Mouse (Mus musculus): ENCODE data around the gene Tmem54. TPM values are rescaled to one million over a fixed set of nuclear protein-coding genes. Genes with fewer than 3 reads are reported as not detected.

Tmem54 gene
- polyA plus RNA-seq, 1 experiment from 2014 or later, result not detected

DNA sequence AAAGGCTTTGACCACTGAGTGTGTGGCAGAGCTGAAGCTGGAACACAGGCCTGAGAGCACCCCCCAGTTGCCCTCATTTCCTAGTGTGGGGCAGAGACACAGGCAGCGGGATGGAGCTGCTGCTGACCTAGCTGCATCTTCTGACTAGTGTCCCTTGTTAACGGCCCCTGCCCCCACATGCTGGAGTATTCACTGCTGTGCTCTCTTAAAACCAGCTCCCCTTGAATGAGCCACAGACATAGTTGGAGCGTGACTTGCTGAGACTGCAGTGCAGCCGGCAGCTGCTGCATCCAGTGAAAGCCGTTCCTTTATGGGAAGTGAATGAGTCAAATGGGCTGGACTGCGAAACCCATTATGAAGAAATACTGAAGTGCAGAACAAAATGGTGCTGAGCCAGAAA is 23.8 kb upstream of the Tmem54 start:
- peak overlapping the region; percentile 68 for H3K27ac ChIP-seq
- H3K4me3 ChIP-seq (ENCODE audit: inconsistent target), result no peak overlapping the region
- 30% methylated on average over 6 of the region's 6 CpGs for WGBS (ENCODE audit: missing documents)
- peaks cover 64% of the 10 kb centered on the region for H3K36me3 ChIP-seq (ENCODE audit: inconsistent target)
- no peaks in the 10 kb centered on the region; the same call in 1 of the 2 replicates for H3K79me2 ChIP-seq (ENCODE audit: inconsistent target)

DNA sequence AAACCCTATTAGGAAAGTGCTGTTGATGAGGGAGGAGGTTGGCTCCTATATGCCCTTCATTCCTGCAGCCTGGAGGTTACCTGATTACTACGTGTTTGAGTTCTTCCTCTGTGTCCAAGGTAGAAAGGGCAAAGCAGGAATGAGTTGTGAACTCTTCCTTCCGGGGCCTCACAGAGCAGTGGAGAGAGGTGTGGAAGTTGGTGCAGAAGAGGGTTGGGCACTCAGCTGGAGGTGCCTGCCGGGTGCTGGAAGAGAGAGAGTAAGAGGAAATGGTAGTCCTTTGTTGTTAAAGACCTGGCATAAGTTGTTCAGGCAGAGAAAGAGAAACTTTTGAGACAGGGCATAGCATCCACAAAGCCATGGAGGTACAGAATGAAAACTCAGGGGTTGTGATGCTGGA is 23.4 kb upstream of the Tmem54 start:
- no peaks in the 10 kb centered on the region; the same call in 1 of the 2 replicates for H3K79me2 ChIP-seq (ENCODE audit: inconsistent target)
- WGBS (ENCODE audit: missing documents), result 17% methylated on average over 2 of the region's 3 CpGs
- peak overlapping the region; percentile 68 for H3K27ac ChIP-seq
- no peak overlapping the region for H3K4me3 ChIP-seq (ENCODE audit: inconsistent target)
- peaks cover 60% of the 10 kb centered on the region for H3K36me3 ChIP-seq (ENCODE audit: inconsistent target)

GRCm38 (mm10) chr4:129082379-129083115 is 22.8 kb upstream of the Tmem54 start:
- Histone ChIP-seq H3K79me2 (ENCODE audit: inconsistent target) (no peaks in the 10 kb centered on the region; the same call in 1 of the 2 replicates), H3K27ac (peak overlapping the region; percentile 68), H3K4me3 (ENCODE audit: inconsistent target) (no peak overlapping the region), H3K36me3 (ENCODE audit: inconsistent target) (peaks cover 57% of the 10 kb centered on the region)
- WGBS (ENCODE audit: missing documents), result 39% methylated on average over 10 of the region's 10 CpGs

- WGBS (ENCODE audit: missing documents), result 97% methylated on average over 9 of the region's 9 CpGs
- Histone ChIP-seq H3K79me2 (ENCODE audit: inconsistent target) (no peaks in the 10 kb centered on the region), H3K27ac (no peak overlapping the region), H3K4me3 (ENCODE audit: inconsistent target) (no peak overlapping the region), H3K36me3 (ENCODE audit: inconsistent target) (peaks cover 35% of the 10 kb centered on the region)
Observed at GRCm38 (mm10) chr4:129084896-129085295, 20.5 kb upstream of the Tmem54 start.

GRCm38 (mm10) chr4:129086078-129086477 is 19.3 kb upstream of the Tmem54 start:
- 33% methylated on average over 8 of the region's 8 CpGs for WGBS (ENCODE audit: missing documents)
- no peaks in the 10 kb centered on the region for H3K79me2 ChIP-seq (ENCODE audit: inconsistent target)
- H3K36me3 ChIP-seq (ENCODE audit: inconsistent target), result peaks cover 23% of the 10 kb centered on the region
- H3K4me3 ChIP-seq (ENCODE audit: inconsistent target), result no peak overlapping the region
- no peak overlapping the region for H3K27ac ChIP-seq

- WGBS (ENCODE audit: missing documents), result 90% methylated on average over 5 of the region's 5 CpGs
- H3K4me3 ChIP-seq (ENCODE audit: inconsistent target), result no peak overlapping the region
Observed at GRCm38 (mm10) chr4:129087850-129088249, 17.5 kb upstream of the Tmem54 start.

DNA sequence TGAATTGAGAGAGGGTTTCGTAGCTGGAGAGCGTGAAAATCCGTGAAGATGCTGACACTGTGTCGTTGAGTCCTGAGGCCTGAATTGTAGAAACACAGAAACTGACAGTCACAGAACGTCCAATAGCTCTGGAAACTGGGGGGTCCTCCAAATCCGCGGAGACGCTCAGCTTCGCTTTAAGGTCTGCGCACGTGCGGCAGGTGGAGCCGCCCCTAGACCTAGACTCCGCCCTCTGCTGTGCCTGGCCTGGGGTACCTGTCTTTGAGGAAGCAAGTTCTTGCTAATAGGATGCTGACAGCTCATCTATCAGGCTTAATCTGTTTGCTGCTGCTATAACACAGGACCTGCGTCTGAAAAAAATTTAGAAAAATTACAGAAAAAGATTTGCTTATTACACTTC is 10.1 kb upstream of the Tmem54 start:
- Histone ChIP-seq H3K79me2 (ENCODE audit: inconsistent target) (no peaks in the 10 kb centered on the region), H3K4me3 (ENCODE audit: inconsistent target) (no peak overlapping the region), H3K36me3 (ENCODE audit: inconsistent target) (no peaks in the 10 kb centered on the region), H3K27ac (no peak overlapping the region)
- 38% methylated on average over 15 of the region's 15 CpGs for WGBS (ENCODE audit: missing documents)

More at GRCm38 (mm10) chr4:129087850-129088249, 17.5 kb upstream of the Tmem54 start:
- H3K79me2 ChIP-seq (ENCODE audit: inconsistent target), result no peaks in the 10 kb centered on the region
- peaks cover 21% of the 10 kb centered on the region for H3K36me3 ChIP-seq (ENCODE audit: inconsistent target)
- H3K27ac ChIP-seq, result no peak overlapping the region

GRCm38 (mm10) chr4:129097006-129097405 is 8.3 kb upstream of the Tmem54 start:
- 78% methylated on average over 7 of the region's 7 CpGs for WGBS (ENCODE audit: missing documents)
- Histone ChIP-seq H3K36me3 (ENCODE audit: inconsistent target) (no peaks in the 10 kb centered on the region), H3K79me2 (ENCODE audit: inconsistent target) (no peaks in the 10 kb centered on the region), H3K4me3 (ENCODE audit: inconsistent target) (no peak overlapping the region), H3K27ac (no peak overlapping the region)

DNA sequence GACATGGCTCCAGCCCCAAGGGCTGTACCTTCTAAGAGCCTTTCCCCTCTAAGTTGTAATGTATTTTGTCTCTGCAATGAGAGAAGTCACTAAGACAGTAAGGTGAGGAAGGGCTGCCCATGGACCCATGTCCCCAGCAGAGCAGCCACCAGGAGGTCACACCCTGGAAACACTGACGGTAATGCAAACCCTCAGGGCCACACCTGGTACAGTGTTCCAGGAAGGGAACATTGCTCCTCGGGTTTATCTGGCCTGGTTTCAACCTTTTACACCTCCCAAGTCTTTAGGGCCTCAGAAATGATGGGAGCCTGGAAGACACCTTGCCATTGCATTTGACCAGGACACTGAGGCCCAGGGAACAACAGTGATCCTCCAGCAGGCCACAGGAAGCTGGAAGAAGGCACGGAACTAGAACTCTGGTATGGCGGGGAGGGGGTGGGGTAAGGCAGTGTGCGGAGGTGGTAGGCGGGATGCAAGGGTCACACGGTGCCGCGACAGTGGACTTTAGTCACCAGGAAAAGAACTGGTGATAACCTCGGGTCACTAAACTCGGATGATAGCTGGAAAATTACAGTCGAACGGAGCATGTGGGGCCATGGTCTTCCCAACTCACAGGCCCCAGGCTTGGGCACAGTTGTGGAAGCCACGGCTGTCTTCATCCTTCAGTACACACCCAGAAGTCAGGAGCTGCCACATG is 3.1 kb upstream of the Tmem54 start:
- H3K4me3 ChIP-seq (ENCODE audit: inconsistent target), result no peak overlapping the region
- H3K79me2 ChIP-seq (ENCODE audit: inconsistent target), result no peaks in the 10 kb centered on the region
- H3K36me3 ChIP-seq (ENCODE audit: inconsistent target), result no peaks in the 10 kb centered on the region
- H3K27ac ChIP-seq, result no peak overlapping the region
- 88% methylated on average over 14 of the region's 14 CpGs for WGBS (ENCODE audit: missing documents)

DNA sequence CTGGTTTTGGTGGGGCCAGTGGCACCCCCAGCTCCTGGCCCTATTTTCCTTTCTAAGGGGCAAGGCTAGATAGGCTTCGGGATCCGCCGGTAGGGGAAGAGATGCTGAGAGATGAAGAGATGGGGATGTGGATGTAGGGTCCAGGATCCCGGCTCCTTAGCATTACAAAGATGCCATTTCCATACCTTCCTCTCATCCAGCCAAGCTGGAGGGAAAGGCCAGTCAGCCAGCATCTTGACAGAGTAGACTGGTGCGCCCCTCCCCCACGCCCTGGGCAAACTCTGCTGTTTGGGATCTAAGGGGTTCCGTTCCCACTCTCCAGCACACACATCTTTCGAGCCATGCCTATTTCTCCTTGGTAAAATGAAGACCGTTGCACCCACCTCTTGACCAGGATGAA is 725 bp downstream of the Tmem54 start:
- no peak overlapping the region for H3K27ac ChIP-seq
- no peaks in the 10 kb centered on the region for H3K79me2 ChIP-seq (ENCODE audit: inconsistent target)
- H3K36me3 ChIP-seq (ENCODE audit: inconsistent target), result no peaks in the 10 kb centered on the region
- 47% methylated on average over 8 of the region's 9 CpGs for WGBS (ENCODE audit: missing documents)
- H3K4me3 ChIP-seq (ENCODE audit: inconsistent target), result no peak overlapping the region

- H3K4me3 ChIP-seq (ENCODE audit: inconsistent target), result no peak overlapping the region
- no peaks in the 10 kb centered on the region for H3K79me2 ChIP-seq (ENCODE audit: inconsistent target)
- H3K27ac ChIP-seq, result no peak overlapping the region
- H3K36me3 ChIP-seq (ENCODE audit: inconsistent target), result no peaks in the 10 kb centered on the region
- WGBS (ENCODE audit: missing documents), result 54% methylated on average over 10 of the region's 10 CpGs
Observed at GRCm38 (mm10) chr4:129107348-129107899, 2.1 kb downstream of the Tmem54 start.

DNA sequence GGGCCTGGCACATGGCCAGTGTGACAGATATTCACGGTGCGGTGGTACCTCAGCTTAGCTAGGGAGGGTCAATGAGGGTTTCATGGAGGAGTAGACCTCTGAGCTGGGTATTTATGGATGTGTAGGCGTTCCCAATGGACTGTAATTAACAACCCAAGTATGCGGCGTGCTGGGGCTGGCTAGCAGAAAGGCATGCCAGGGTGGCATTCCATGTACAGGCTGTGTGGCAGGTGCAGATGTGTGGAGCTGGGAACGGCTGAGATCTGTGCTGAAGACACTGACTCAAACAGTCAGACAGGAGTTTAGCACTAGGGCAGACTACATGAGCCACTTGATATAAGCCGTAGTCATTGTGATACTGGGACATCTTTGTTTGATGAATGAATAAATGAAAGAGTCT is 3.3 kb downstream of the Tmem54 start:
- H3K79me2 ChIP-seq (ENCODE audit: inconsistent target), result no peaks in the 10 kb centered on the region
- no peaks in the 10 kb centered on the region for H3K36me3 ChIP-seq (ENCODE audit: inconsistent target)
- no peak overlapping the region for H3K4me3 ChIP-seq (ENCODE audit: inconsistent target)
- 89% methylated on average over 7 of the region's 7 CpGs for WGBS (ENCODE audit: missing documents)
- no peak overlapping the region for H3K27ac ChIP-seq

DNA sequence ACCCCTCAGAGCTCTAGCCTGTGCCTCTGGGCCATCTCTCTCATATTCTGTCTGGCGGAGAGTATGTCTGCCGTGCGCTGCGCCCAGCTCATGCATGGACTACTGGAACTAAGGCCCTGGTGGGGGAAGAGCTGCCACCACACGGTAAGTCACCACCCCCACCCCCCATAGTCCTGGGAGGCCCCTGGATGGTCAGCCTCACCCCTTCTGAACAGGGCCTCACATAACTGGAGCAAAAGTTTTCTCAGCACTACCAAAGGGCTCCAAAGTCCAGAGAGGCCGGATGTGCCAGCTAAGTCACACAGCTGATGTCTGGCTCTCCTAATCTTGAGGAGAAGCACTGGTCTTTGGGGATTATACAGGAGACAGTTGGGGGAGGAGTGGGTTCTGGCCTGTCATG is 5.5 kb downstream of the Tmem54 start:
- no peaks in the 10 kb centered on the region for H3K79me2 ChIP-seq (ENCODE audit: inconsistent target)
- 91% methylated on average over 6 of the region's 6 CpGs for WGBS (ENCODE audit: missing documents)
- H3K36me3 ChIP-seq (ENCODE audit: inconsistent target), result no peaks in the 10 kb centered on the region
- H3K4me3 ChIP-seq (ENCODE audit: inconsistent target), result no peak overlapping the region
- H3K27ac ChIP-seq, result no peak overlapping the region

- H3K79me2 ChIP-seq (ENCODE audit: inconsistent target), result no peaks in the 10 kb centered on the region
- WGBS (ENCODE audit: missing documents), result 56% methylated on average over 11 of the region's 11 CpGs
- H3K36me3 ChIP-seq (ENCODE audit: inconsistent target), result no peaks in the 10 kb centered on the region
- H3K4me3 ChIP-seq (ENCODE audit: inconsistent target), result no peak overlapping the region
- H3K27ac ChIP-seq, result no peak overlapping the region
Observed at GRCm38 (mm10) chr4:129111350-129111749, 6.0 kb downstream of the Tmem54 start.

DNA sequence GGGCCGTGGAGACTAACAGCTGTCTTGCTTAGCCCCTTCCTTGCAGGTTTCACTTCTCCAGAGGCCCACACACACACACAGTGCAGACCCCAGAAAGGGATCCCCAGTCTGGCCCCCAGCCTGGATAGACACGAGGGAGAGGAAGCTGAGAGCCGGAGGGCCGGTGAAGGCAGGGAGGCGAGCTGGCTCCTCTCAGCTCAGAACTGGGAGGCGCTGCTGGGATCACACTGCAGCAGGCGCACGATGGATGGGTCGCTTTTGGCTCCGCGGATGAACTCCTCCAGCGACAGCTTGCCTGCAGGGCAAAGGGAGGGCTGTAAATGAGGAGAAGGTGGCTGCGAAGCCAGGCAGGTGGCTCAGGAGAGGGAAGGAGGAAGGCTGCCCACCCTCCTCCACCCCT is 6.9 kb downstream of the Tmem54 start:
- Histone ChIP-seq H3K4me3 (ENCODE audit: inconsistent target) (no peak overlapping the region), H3K36me3 (ENCODE audit: inconsistent target) (no peaks in the 10 kb centered on the region), H3K27ac (no peak overlapping the region), H3K79me2 (ENCODE audit: inconsistent target) (no peaks in the 10 kb centered on the region)
- WGBS (ENCODE audit: missing documents), result 63% methylated on average over 12 of the region's 13 CpGs
